Mouse (Mus musculus): Measurements from ENCODE around the gene Rcn3.
"Not testable (repeated sequence)": the region's sequence is repeated elsewhere in the genome, so short reads cannot be mapped to it uniquely, and the experiment has no call there.

The Rcn3 gene

DNA sequence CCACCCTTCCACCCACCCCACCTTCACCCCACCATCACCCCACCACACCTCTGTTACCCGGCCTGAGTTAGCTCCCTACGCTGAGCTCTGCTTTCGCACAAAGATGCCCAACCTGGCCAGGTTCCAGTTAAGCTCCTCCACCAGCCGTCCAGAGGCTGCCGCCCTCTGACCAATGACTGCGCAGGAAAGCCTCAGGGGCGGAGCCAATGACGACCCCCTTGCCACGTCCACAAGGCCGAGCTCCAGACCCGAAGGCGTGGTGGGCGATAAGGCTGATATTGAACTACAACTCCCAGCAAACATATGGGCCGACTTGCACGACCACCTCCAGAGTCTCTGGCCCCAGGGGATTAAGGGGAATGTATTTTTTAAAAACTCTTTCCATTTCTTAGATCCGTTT lies at the start of gene Rcn3:
Gene Rcn3, minus strand, starts transcription at position 174 of the 400 bp plus-strand sequence.
- DNase-seq (ENCODE audit: low spot score), result no peak

GRCm38 (mm10) chr7:45141319-45141718 lies 49.3 kb upstream of the Rcn3 start:
- no peak for DNase-seq (ENCODE audit: low spot score)

DNA sequence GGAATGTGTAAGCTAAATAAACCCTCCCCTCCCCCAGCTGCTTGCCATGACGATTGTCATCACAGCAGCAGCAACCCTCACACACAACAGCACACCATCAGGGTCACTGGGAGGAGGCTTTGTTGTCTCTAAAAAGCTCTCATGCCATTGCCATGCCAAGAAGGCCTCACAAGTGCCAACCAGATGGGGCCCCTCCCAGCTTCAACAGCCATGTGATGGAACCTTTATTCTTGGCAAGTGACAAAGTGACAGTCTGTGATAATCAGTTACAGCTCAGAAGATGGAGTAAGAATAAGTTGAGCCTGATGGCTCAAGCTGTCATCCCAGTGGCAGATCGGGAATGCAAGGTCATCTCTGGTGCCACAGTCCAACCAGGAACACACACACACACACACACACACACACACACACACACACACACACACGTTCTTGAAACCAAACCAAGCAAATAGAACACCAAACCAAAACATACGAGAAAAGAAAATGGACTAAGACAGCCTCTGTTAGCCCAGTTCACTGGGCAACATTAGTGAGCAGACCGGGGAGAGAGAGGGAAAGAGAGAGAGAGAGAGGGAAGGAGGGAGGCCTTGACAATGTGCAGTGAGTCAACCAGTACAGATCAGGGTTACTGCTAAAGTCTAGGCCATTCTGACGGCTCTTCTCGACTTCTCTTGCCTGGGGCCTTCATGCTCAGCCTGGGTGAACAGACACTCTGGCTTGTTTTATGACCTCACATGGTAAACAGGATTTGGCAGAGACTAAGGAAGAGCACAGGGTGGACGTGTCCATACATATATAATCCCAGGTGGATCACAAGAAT lies 48.1 kb upstream of the Rcn3 start:
- DNase-seq (ENCODE audit: low spot score), result no peak

DNA sequence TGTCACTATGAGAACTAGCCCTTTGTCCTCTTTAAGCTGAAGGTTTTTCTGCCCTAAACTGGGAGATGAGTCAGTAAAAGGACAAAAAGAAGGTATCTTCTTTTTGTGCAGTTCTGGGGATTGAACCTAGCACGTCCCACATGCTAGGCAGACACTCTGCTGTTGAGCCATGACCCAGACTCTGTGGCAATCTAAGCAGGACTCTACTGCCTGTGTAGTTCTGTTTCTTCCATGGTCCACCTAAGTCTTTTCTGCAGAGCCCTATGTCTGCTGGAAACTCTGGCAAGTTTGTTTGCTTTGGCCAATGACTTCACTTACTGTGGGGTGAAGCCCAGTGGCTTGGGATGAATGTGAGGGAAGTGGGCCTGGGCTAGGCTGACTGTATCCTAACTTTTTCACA lies 46.4 kb upstream of the Rcn3 start:
- DNase-seq (ENCODE audit: low spot score), result no peak

- DNase-seq (ENCODE audit: low spot score), result no peak
Measured at GRCm38 (mm10) chr7:45137171-45138006, 45.4 kb upstream of the Rcn3 start.

DNA sequence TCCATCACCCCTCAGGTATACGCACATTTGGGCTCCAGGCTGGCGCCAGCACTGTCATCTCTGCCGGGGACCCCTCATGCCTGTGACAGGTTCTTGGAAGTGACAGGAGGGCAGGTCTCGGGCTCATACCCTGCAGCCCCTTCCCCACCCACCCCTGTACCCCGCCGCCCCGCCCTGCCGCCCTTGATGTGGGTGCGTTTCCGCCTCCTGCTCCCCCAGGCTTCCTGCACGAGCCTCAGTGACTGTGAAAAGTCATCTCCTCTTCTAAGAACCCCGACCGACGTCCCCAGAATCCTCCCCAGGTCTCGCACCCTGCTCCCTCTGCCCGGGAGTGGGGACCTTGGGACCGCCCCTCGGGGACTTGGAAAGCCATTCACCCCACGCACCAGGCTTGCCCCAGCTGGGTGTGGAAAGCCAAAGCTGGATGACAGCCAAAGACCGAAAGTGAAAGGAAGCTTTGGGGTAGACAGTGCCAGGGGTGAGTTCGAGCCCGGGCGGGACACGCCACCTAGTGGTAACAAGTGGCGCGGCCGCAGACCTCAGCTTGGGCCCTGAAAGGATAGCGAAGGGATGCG lies 44.1 kb upstream of the Rcn3 start, which contains the start of the genes Gm45713 and Flt3l:
Gene Gm45713, minus strand, starts transcription at position 239 of the 575 bp plus-strand sequence.
Gene Flt3l, minus strand, starts transcription at position 440 of the 575 bp plus-strand sequence.
- peak; percentile 91 for DNase-seq (ENCODE audit: low spot score)

DNA sequence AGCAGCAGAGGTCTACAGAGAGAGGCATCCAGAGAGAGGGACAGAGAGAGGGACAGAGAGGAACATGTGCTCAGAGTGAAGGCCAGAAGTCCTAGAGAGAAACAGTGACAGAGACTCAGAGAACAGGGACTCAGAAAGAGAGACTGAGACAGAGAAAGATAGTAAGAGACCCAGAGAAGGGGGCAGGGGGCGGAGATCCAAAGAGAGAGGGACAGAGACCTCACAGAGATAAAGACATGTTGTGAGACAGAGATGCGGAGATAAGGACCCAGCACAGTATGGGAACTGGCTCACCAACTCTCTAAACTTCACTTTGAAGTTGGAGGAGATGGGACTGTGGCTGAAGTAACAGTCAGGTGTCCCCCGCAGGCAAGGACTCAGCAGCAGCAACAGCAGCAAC lies 43.3 kb upstream of the Rcn3 start:
- DNase-seq (ENCODE audit: low spot score), result no peak

DNA sequence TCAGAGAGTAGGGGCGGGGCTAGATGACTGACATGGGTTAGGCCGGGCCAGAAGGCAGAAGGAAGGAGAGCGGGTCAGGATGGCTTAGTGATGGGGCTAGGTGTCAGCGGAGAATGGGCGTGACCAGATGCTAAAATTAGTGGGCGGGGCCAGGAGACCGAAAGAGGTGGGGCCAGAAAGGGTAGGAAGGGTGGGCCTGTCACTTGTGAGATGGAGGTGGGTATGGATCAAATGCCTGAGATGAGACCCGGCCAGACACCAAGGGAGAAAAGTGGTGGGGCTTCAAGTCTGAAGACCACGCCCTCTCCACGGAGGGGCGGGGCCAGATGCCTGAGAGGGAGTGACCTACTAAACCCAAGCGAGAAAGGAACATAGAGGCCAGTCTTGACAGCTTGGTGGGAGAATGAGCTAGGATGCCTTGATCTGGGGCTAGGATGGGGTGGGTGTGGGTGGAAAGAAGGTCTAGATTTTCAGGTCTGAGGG lies 42.6 kb upstream of the Rcn3 start:
- no peak for DNase-seq (ENCODE audit: low spot score)

DNA sequence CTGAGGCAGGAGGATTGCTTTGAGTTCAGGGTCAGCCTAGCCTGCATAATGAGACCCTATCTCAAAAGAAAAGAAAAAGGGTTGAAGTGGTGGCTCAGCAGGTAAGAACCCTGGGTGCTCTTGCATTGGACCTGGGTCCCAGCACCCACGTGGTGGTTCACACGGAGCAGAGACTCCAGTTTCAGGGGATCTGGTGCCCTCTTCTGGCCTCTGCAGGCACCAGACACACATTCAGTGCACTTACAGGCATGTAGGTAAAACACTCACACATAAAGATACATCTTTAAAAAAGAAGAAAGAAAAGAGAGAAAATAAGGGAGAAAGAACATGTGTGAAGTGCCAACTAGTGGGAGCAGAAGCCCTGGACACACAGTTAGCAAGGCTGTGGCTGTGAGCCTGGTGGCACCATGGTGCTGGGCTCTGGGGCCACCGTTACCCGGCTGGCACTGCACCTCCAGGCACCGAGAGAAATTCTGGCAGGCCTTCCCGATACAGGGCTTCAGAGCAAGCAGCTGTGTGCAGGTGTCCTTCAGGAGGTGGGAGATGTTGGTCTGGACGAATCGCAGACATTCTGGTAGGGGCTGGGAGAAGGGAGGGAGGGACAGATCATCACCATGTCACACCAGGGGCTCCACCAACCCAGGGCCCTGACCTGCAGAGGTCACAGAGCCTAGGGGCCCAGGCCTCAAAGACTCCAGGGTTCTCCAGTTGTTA lies 41.6 kb upstream of the Rcn3 start:
- no peak for DNase-seq (ENCODE audit: low spot score)

GRCm38 (mm10) chr7:45131850-45132249 lies 39.8 kb upstream of the Rcn3 start:
- DNase-seq (ENCODE audit: low spot score), result no peak

DNA sequence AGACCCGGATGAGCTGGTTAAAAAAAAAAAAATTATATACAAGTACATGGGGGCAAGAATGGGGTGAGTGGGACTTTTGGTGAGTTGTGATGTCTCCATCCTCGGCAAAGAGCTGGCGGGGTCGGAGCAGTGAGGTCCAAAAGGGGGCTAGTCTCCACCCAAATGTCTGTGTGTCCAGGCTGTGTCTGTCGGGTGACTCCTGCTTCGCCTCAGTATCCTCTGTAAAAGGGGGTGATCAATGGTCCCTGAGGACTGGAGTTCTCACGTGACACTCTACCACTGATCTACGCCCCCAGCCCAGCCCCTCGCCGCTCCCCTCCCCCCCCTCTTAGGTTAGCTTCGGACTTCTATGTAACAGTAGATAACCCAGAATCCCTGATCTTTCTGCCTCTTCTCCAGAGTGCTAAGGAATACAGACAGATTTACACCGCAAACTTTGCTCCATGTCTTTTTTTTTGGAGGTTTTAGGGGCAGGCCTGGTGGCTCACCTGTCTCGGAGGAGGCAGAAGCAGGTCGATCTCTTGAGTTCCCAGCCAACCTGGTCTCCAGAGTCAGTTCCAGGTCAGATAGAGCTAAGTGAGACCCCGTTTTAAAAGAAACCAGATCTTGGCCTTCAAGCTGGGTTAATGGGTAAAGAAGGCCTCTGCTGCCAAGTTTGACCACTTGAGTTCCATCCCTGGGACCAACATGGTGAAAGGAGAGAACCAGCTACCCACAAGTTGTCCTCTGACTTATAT lies 37.9 kb upstream of the Rcn3 start:
- no peak for DNase-seq (ENCODE audit: low spot score)

GRCm38 (mm10) chr7:45129318-45129717 lies 37.3 kb upstream of the Rcn3 start:
- DNase-seq (ENCODE audit: low spot score), result no peak

DNA sequence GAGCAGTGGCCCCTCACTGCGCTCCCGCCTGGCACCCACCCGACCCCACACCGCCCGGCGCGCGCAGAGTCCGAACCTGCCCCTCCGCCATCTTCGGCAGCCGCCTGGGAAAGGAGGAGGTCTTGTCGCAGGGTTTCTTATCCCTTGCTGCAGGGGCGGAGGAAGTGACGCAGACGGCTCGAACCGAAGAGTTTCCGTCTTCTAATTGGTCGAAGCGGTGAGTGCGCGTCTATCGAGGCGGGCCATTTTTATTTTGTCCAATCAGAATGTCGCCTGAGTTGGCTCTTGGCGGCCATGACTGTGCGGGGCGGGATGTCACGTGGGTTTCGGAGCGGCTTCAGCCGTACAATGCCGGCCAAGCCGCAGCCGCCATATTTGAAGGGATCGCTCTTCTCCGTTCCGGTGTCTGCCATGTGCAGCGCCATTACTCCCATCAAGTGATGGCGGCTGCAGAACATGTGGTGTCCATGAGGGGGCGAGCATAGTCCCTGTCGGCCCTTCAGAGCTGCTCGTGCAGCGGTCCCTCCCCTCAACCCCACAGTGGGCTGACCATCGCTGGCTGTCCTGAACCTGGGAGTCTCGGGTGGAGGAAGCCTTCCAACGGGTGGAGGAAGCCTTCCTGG lies 36.7 kb upstream of the Rcn3 start, which contains the start of gene Rpl13a:
Gene Rpl13a, minus strand, starts transcription at position 138 of the 623 bp plus-strand sequence.
- peak; percentile 99 for DNase-seq (ENCODE audit: low spot score)

GRCm38 (mm10) chr7:45127700-45128224 lies 35.7 kb upstream of the Rcn3 start:
- no peak for DNase-seq (ENCODE audit: low spot score)

- no peak for DNase-seq (ENCODE audit: low spot score)
Measured at GRCm38 (mm10) chr7:45126844-45127699, 35.1 kb upstream of the Rcn3 start.

GRCm38 (mm10) chr7:45126147-45126843 lies 34.3 kb upstream of the Rcn3 start:
- DNase-seq (ENCODE audit: low spot score), result no peak

DNA sequence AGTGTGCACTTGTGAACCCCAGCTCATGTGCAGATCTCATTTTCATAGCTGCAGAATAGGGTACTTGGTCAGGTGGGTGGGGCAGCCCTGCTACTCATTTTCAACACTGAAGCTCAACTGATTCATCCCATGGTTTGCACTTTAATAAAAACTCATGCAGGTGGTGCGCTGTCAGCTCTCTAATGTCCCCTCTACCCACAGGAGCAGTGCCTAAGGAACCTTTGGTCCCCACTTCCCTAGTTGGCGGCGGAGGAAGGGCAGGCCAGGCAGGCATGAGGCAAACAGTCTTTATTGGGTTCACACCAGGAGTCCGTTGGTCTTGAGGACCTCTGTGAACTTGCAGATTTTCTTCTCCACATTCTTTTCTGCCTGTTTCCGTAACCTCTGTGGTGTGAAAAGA lies 33.6 kb upstream of the Rcn3 start:
- DNase-seq (ENCODE audit: low spot score), result not testable (repeated sequence)

GRCm38 (mm10) chr7:45125144-45125600 lies 33.2 kb upstream of the Rcn3 start:
- DNase-seq (ENCODE audit: low spot score), result no peak
